12 mouse cellular contexts compared by ENCODE assay signal in genomic region chr13:77275172-77275747, GRCm38 (mm10).
DNase-seq lines count a peak whose midpoint lies in the region; ATAC-seq and TF ChIP-seq lines count a peak whose summit lies in the region.
"Had no signal": no experiment of that assay in that cellular context is flagged by ENCODE, and none has a peak within 500 bp of the region (broad histone marks: within the 10 kb centered on the region; RNA-seq: fewer than 3 reads in every experiment).

No protein-coding gene starts in this region.

- no peak overlapping the region for H3K4me2 ChIP-seq in lung, embryonic 14.5 days
- H3K4me2 ChIP-seq: hindbrain, embryonic 15.5 days; liver, embryonic 15.5 days had no signal

- TF ChIP-seq CTCF in lung, embryonic 14.5 days (IDR thresholded peaks at IDR 0.05; ENCODE audit: low read depth): no peak

- H3K4me3 ChIP-seq in lung, embryonic 14.5 days (ENCODE audit: low read depth, low read length): no peak overlapping the region
- H3K4me3 ChIP-seq: hindbrain, embryonic 15.5 days; liver, embryonic 15.5 days had no signal

- H3K27ac ChIP-seq in lung, embryonic 14.5 days (ENCODE audit: low read depth): no peak overlapping the region
- H3K27ac ChIP-seq: hindbrain, embryonic 15.5 days; liver, embryonic 15.5 days had no signal

- H3K27me3 ChIP-seq in lung, embryonic 14.5 days (ENCODE audit: insufficient read depth, low read length): no peaks in the 10 kb centered on the region
- H3K27me3 ChIP-seq: hindbrain, embryonic 15.5 days; liver, embryonic 15.5 days had no signal

- intact Hi-C loops in heart, postnatal 10 days (cut with DNase I): no loop called here

- H3K9me3 ChIP-seq in lung, embryonic 14.5 days (ENCODE audit: low read depth, low read length): no peaks in the 10 kb centered on the region
- H3K9me3 ChIP-seq: hindbrain, embryonic 15.5 days; liver, embryonic 15.5 days had no signal

- H3K4me1 ChIP-seq in lung, embryonic 14.5 days (ENCODE audit: insufficient read depth): no peaks in the 10 kb centered on the region
- H3K4me1 ChIP-seq: hindbrain, embryonic 15.5 days; liver, embryonic 15.5 days had no signal

- WGBS in lung, embryonic 14.5 days: 61% methylated on average over 3 of the region's 3 CpGs

- H3K36me3 ChIP-seq in lung, embryonic 14.5 days (ENCODE audit: insufficient read depth): no peaks in the 10 kb centered on the region
- H3K36me3 ChIP-seq: hindbrain, embryonic 15.5 days; liver, embryonic 15.5 days had no signal

- DNase-seq in cerebellum, adult 9-10 months: peak; percentile 30
- DNase-seq in cerebellum, adult 18-20 months: no peak
- DNase-seq in lung, embryonic 14.5 days: peak; percentile 46
- DNase-seq in lung, postnatal 10 days: no peak
- DNase-seq in heart, postnatal 10 days: peak; percentile 57 to 67
- DNase-seq in right cerebral cortex, postnatal 36 days (ENCODE audit: low spot score in 2 of 2): peak; percentile 24 to 77
- DNase-seq in adrenal gland, adult 18-20 months (ENCODE audit: low spot score in 2 of 2): no peak
- no peak for DNase-seq in gastrocnemius, adult 8-10 months (ENCODE audit: low spot score in 2 of 2)
- DNase-seq: kidney, postnatal 36 days; midbrain, embryonic 14.5 days had no signal

- no peak for ATAC-seq in lung, embryonic 14.5 days (ENCODE audit: insufficient read depth)

- H3K9ac ChIP-seq in lung, embryonic 14.5 days: no peak overlapping the region
- H3K9ac ChIP-seq: hindbrain, embryonic 15.5 days; liver, embryonic 15.5 days had no signal

Comparison
In these comparisons a context has a peak if more than half of its experiments do, and no peak if none do; other contexts are left out.
1. DNase-seq: peak in cerebellum, adult 9-10 months (single experiment), lung, embryonic 14.5 days (single experiment), heart, postnatal 10 days (2 of 2) and right cerebral cortex, postnatal 36 days (2 of 2); none in cerebellum, adult 18-20 months (0 of 2), lung, postnatal 10 days (single experiment), adrenal gland, adult 18-20 months (0 of 2) and gastrocnemius, adult 8-10 months (0 of 2).